Mouse (Mus musculus) activated CD4-positive, CD25-positive, alpha-beta regulatory T cell, adult 9 weeks (primary cell): ENCODE results near the gene Was. TPM values are rescaled to one million over a fixed set of nuclear protein-coding genes. Genes with fewer than 3 reads are reported as not detected.

Experiments
- polyA plus RNA-seq: library from polyadenylated mRNA; unstranded; fragments of 100-300 nt; shearing (Covaris generic); gene quantifications from one replicate; pipeline ENCODE4 v1.2.1, GENCODE M21; 2017

The Was gene
- polyA plus RNA-seq, result 92.8 TPM

GRCm38 (mm10) chrX:8090346-8090953 is at the start of gene Was:
Gene Was, minus strand, starts transcription at chrX:8090498.

GRCm38 (mm10) chrX:8132017-8132976 is 42.0 kb upstream of the Was start, which contains the start of gene Wdr13:
Gene Wdr13, minus strand, starts transcription at chrX:8132892.

GRCm38 (mm10) chrX:8074430-8075014 is 15.8 kb downstream of the Was start, which contains the start of gene Suv39h1:
Gene Suv39h1, minus strand, starts transcription at chrX:8074760.

Other genes with a start within 250 kb of the Was start
- gene Otud5, start 249.1 kb downstream of the Was start, polyA plus RNA-seq, result 16.6 TPM
- 75.3 TPM for gene Pim2, start 212.2 kb downstream of the Was start, polyA plus RNA-seq
- 41.7 TPM for gene Slc35a2, start 206.5 kb downstream of the Was start, polyA plus RNA-seq
- 155 TPM for gene Pqbp1, start 191.2 kb downstream of the Was start, polyA plus RNA-seq
- 154 TPM for gene Timm17b, start 191.1 kb downstream of the Was start, polyA plus RNA-seq
- not detected for gene Gm10491, start 182.7 kb downstream of the Was start, polyA plus RNA-seq
- gene Gm10490, start 181.0 kb downstream of the Was start, polyA plus RNA-seq, result not detected
- gene Pcsk1n, start 170.7 kb downstream of the Was start, polyA plus RNA-seq, result not detected
- gene Eras, start 161.9 kb downstream of the Was start, polyA plus RNA-seq, result not detected
- gene Hdac6, start 142.6 kb downstream of the Was start, polyA plus RNA-seq, result 21.6 TPM
- 41.6 TPM for gene Gata1, start 112.4 kb downstream of the Was start, polyA plus RNA-seq
- gene Glod5, start 72.0 kb downstream of the Was start, polyA plus RNA-seq, result not detected
- 27.3 TPM for gene Suv39h1, start 15.7 kb downstream of the Was start, polyA plus RNA-seq
- 33.2 TPM for gene Wdr13, start 42.4 kb upstream of the Was start, polyA plus RNA-seq
- gene Rbm3, start 55.4 kb upstream of the Was start, polyA plus RNA-seq, result 443 TPM
- 15.6 TPM for gene Tbc1d25, start 85.7 kb upstream of the Was start, polyA plus RNA-seq
- gene Ebp, start 103.0 kb upstream of the Was start, polyA plus RNA-seq, result 187 TPM
- not detected for gene Porcn, start 116.0 kb upstream of the Was start, polyA plus RNA-seq
- 24.7 TPM for gene Ftsj1, start 161.9 kb upstream of the Was start, polyA plus RNA-seq
- 0.64 TPM for gene Slc38a5, start 180.6 kb upstream of the Was start, polyA plus RNA-seq
- not detected for gene Ssxb10, start 236.9 kb upstream of the Was start, polyA plus RNA-seq